Mouse (Mus musculus) heart, postnatal 25 days (tissue): ENCODE measurements around the gene Lins1. TPM values are rescaled to one million over a fixed set of nuclear protein-coding genes. Genes with fewer than 3 reads are reported as not detected.
A peak's percentile ranks its signal among the peaks of the same experiment; 100 is the strongest.

Experiments used
- DNase-seq: peaks from one replicate; pipeline ENCODE4 v3.0.0; 2022; ENCODE audit warnings: low spot score
- intact Hi-C: fragments of 180-260 bp; cut with DNase I; formaldehyde crosslinking; loops from one replicate; pipeline ENCODE4 v1.15.1; 2025
- total RNA-seq, 2 experiments: library from RNA; stranded (reverse); gene quantifications; 2 replicates each; pipeline ENCODE4 v1.2.3; 2021

Lins1 gene
- total RNA-seq = 1 to 10 TPM; 3.4 to 4.3 TPM

GRCm38 (mm10) chr7:66689620-66690360 lies at the start of gene Lins1:
Gene Lins1, plus strand, starts transcription at chr7:66689889.
- intact Hi-C loops = loop anchor here (10.0 kb wide), 2 partner anchors 605 to 955 kb away; partner anchors contain the start of genes Lrrc28 and Ttc23
- DNase-seq = peak; percentile 99

- intact Hi-C loops = no loop called here
- no peak for DNase-seq
These were observed 44.0 kb upstream of the Lins1 start for GRCm38 (mm10) chr7:66645736-66646135.

GRCm38 (mm10) chr7:66649181-66649580 lies 40.5 kb upstream of the Lins1 start:
- no peak for DNase-seq
- intact Hi-C loops = no loop called here

- intact Hi-C loops = no loop called here
These were observed 38.8 kb upstream of the Lins1 start for GRCm38 (mm10) chr7:66650883-66651282.

GRCm38 (mm10) chr7:66652216-66652615 lies 37.5 kb upstream of the Lins1 start:
- no peak for DNase-seq
- intact Hi-C loops = no loop called here

More at GRCm38 (mm10) chr7:66650883-66651282, 38.8 kb upstream of the Lins1 start:
- DNase-seq = no peak

- no peak for DNase-seq
- intact Hi-C loops = no loop called here
These were observed 36.1 kb upstream of the Lins1 start for GRCm38 (mm10) chr7:66653596-66653995.

- intact Hi-C loops = no loop called here
These were observed 34.2 kb upstream of the Lins1 start for GRCm38 (mm10) chr7:66655471-66655870.

GRCm38 (mm10) chr7:66660291-66660690 lies 29.4 kb upstream of the Lins1 start:
- DNase-seq = no peak
- intact Hi-C loops = loop anchor here (5.0 kb wide), 1 partner anchor 558 kb away; no protein-coding TSS in a partner anchor

More at GRCm38 (mm10) chr7:66655471-66655870, 34.2 kb upstream of the Lins1 start:
- DNase-seq = no peak

- intact Hi-C loops = loop anchor here (1.0 to 5.0 kb wide), 3 partner anchors 227 to 559 kb away; no protein-coding TSS in a partner anchor
- no peak for DNase-seq
These were observed 28.7 kb upstream of the Lins1 start for GRCm38 (mm10) chr7:66660972-66661371.

GRCm38 (mm10) chr7:66661572-66661971 lies 28.1 kb upstream of the Lins1 start:
- intact Hi-C loops = loop anchor here (1.0 to 5.0 kb wide), 3 partner anchors 227 to 559 kb away; no protein-coding TSS in a partner anchor

GRCm38 (mm10) chr7:66663548-66663947 lies 26.1 kb upstream of the Lins1 start:
- intact Hi-C loops = loop anchor here (2.0 to 5.0 kb wide), 2 partner anchors 353 to 561 kb away; no protein-coding TSS in a partner anchor
- DNase-seq = no peak

More at GRCm38 (mm10) chr7:66661572-66661971, 28.1 kb upstream of the Lins1 start:
- DNase-seq = peak; percentile 12

GRCm38 (mm10) chr7:66667064-66667463 lies 22.6 kb upstream of the Lins1 start:
- intact Hi-C loops = no loop called here
- no peak for DNase-seq

GRCm38 (mm10) chr7:66675800-66676199 lies 13.9 kb upstream of the Lins1 start:
- intact Hi-C loops = no loop called here
- no peak for DNase-seq

- intact Hi-C loops = loop anchor here (10.0 kb wide), 1 partner anchor 597 kb away; no protein-coding TSS in a partner anchor
- no peak for DNase-seq
These were observed 7.4 kb upstream of the Lins1 start for GRCm38 (mm10) chr7:66682119-66682863.

GRCm38 (mm10) chr7:66688721-66689120 lies 968 bp upstream of the Lins1 start:
- intact Hi-C loops = loop anchor here (10.0 kb wide), 1 partner anchor 604 kb away; no protein-coding TSS in a partner anchor
- DNase-seq = no peak

GRCm38 (mm10) chr7:66689294-66689619 lies 432 bp upstream of the Lins1 start, which contains the start of gene Asb7:
Gene Asb7, minus strand, starts transcription at chr7:66689596.
- DNase-seq = no peak

GRCm38 (mm10) chr7:66694467-66694866 lies 4.8 kb downstream of the Lins1 start:
- intact Hi-C loops = loop anchor here (10.0 kb wide), 1 partner anchor 950 kb away; the partner anchor contains the start of genes Lrrc28 and Ttc23

More at GRCm38 (mm10) chr7:66689294-66689619, 432 bp upstream of the Lins1 start, which contains the start of gene Asb7:
- intact Hi-C loops = loop anchor here (10.0 kb wide), 1 partner anchor 604 kb away; no protein-coding TSS in a partner anchor

GRCm38 (mm10) chr7:66702721-66703120 lies 13.0 kb downstream of the Lins1 start:
- no peak for DNase-seq
- intact Hi-C loops = no loop called here

More at GRCm38 (mm10) chr7:66694467-66694866, 4.8 kb downstream of the Lins1 start:
- no peak for DNase-seq

GRCm38 (mm10) chr7:66704631-66705030 lies 14.9 kb downstream of the Lins1 start:
- intact Hi-C loops = no loop called here
- no peak for DNase-seq

- no peak for DNase-seq
- intact Hi-C loops = loop anchor here (1.0 to 5.0 kb wide), 3 partner anchors 128 to 921 kb away; partner anchors contain the start of gene Adamts17
These were observed 21.5 kb downstream of the Lins1 start for GRCm38 (mm10) chr7:66711166-66711565.
